Mouse (Mus musculus) testis, adult 2 months (tissue): ENCODE measurements around the gene Emc8.

Experiments used
- CTCF ChIP-seq: fragments of 200-500 bp; IDR thresholded peaks from 2 replicates; pipeline ENCODE4 v1.5.1; 2012; ENCODE audit warnings: low read depth, mild to moderate bottlenecking, inconsistent platforms, low read length, moderate library complexity; ENCODE audit not compliant: control insufficient read depth, insufficient read depth, insufficient replicate concordance
- POLR2A ChIP-seq: fragments of 200-500 bp; IDR thresholded peaks from 2 replicates; pipeline ENCODE4 v1.6.1; 2012; ENCODE audit warnings: low read depth, mild to moderate bottlenecking, inconsistent platforms, low read length, moderate library complexity; ENCODE audit not compliant: control insufficient read depth

DNA sequence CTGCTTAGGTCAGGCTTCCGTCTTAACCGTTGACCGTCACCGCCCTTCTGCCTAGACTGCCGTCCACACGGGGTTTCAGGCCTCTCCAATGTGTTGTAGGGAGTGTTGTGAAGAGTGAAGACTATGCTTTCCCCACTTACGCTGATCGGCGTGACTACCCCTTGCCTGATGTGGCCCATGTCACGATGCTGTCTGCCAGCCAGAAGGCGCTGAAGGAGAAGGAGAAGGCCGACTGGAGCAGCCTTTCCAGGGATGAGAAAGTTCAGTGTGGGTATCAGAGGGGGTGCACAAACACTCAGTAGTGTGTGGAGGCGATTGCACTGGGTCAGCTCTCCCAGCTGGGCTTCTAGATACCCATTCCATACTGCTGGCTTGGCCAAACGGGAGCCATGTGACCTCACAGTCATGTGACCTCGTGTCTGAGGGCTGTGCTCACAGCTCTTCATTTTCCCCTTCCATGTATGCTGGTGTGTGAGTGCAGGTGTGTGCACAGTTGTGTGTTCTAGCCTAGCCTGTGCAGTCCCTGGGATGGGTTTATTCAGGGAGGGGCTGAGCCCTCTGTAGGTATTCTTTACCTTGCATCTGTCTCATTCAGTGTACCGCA lies 4.4 kb upstream of the Emc8 start:
- TF ChIP-seq CTCF: no peak
- no peak for TF ChIP-seq POLR2A
